Comparison of ENCODE assay signal across 16 mouse cellular contexts in genomic region chr19:43087216-43087615, GRCm38 (mm10).
"Had no signal": no experiment of that assay in that cellular context is flagged by ENCODE, and none has a peak within 500 bp of the region (broad histone marks: within the 10 kb centered on the region; RNA-seq: fewer than 3 reads in every experiment).

No protein-coding gene starts in this region.

- H3K9ac ChIP-seq: neural tube, embryonic 13.5 days; neural tube, embryonic 15.5 days; stomach, embryonic 15.5 days had no signal

- H3K27me3 ChIP-seq: neural tube, embryonic 13.5 days; neural tube, embryonic 15.5 days; stomach, embryonic 15.5 days had no signal

- H3K36me3 ChIP-seq: neural tube, embryonic 13.5 days; neural tube, embryonic 15.5 days; stomach, embryonic 15.5 days had no signal

- H3K9me3 ChIP-seq: neural tube, embryonic 13.5 days; neural tube, embryonic 15.5 days; stomach, embryonic 15.5 days had no signal

- DNase-seq: retina, postnatal 1 day; right cerebral cortex, adult 18-20 months; right cerebral cortex, postnatal 14 days; right cerebral cortex, postnatal 25 days; right cerebral cortex, postnatal 4 days; spleen, adult 18-20 months; thymus, adult 18-20 months; thymus, adult 2 months; thymus, postnatal 14 days; thymus, postnatal 25 days; thymus, postnatal 36 days; thymus, postnatal 4 days had no signal

- H3K4me1 ChIP-seq: neural tube, embryonic 13.5 days; neural tube, embryonic 15.5 days; stomach, embryonic 15.5 days had no signal

- H3K4me2 ChIP-seq: neural tube, embryonic 13.5 days; neural tube, embryonic 15.5 days; stomach, embryonic 15.5 days had no signal

- H3K27ac ChIP-seq: neural tube, embryonic 13.5 days; neural tube, embryonic 15.5 days; stomach, embryonic 15.5 days; stomach, postnatal 0 days had no signal

- H3K4me3 ChIP-seq: neural tube, embryonic 13.5 days; neural tube, embryonic 15.5 days; stomach, embryonic 15.5 days had no signal
